ENCODE assay signal across 13 mouse cellular contexts in the genomic region with DNA sequence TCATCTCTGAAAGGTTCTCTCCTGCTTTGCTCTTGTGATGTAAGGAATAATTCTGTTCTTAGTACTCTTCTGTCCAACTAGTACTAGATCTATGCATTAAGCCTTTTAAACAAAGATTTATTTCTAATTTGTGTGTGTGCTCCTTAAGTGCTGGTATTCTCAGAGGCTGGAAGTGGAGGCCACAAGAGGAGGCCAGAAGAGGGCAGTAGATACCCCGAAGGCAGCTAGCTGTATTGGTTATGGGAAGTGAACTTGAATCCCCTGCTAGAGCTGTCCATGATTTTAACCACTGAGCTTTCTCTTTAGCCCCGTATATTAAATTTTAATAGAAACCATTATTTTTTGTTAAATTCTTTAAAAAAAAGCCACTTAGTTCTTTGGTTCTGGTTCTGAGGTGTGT. TPM values are rescaled to one million over a fixed set of nuclear protein-coding genes. Genes with fewer than 3 reads are reported as not detected.
DNase-seq lines count a peak whose midpoint lies in the region; ATAC-seq and TF ChIP-seq lines count a peak whose summit lies in the region.
"Had no signal": no experiment of that assay in that cellular context is flagged by ENCODE, and none has a peak within 500 bp of the region (broad histone marks: within the 10 kb centered on the region; RNA-seq: fewer than 3 reads in every experiment).

No protein-coding gene starts in this region.

- 74% methylated on average over 2 of the region's 2 CpGs for WGBS in cerebellum, adult 2 months
- WGBS in liver, embryonic 14.5 days (ENCODE audit: insufficient replicate concordance) = 48% methylated on average over 2 of the region's 2 CpGs
- 67% methylated on average over 2 of the region's 2 CpGs for WGBS in liver, embryonic 11.5 days

- no peak overlapping the region for H3K4me3 ChIP-seq in cerebellum, adult 2 months (replicated peaks; ENCODE audit: insufficient read depth, low read depth, low read length)
- H3K4me3 ChIP-seq in liver, embryonic 14.5 days (ENCODE audit: insufficient read depth in 1 of 2, low read depth in 2 of 2, low read length in 2 of 2) = no peak overlapping the region
- H3K4me3 ChIP-seq in liver, embryonic 11.5 days (ENCODE audit: low read depth, low read length) = no peak overlapping the region
- no peak overlapping the region for H3K4me3 ChIP-seq in bone marrow macrophage, adult 2 months (ENCODE audit: insufficient read depth, low read length)
- H3K4me3 ChIP-seq: intestine, embryonic 15.5 days; lung, embryonic 15.5 days had no signal

- no peaks in the 10 kb centered on the region for H3K9me3 ChIP-seq in liver, embryonic 14.5 days (ENCODE audit: control insufficient read depth, low read length)
- H3K9me3 ChIP-seq in liver, embryonic 11.5 days (ENCODE audit: control insufficient read depth, low read length) = no peaks in the 10 kb centered on the region
- H3K9me3 ChIP-seq: intestine, embryonic 15.5 days; lung, embryonic 15.5 days had no signal

- no peak for DNase-seq in cerebellum, adult 2 months
- no peak for DNase-seq in cerebellum, adult 9-10 months
- no peak for DNase-seq in liver, embryonic 14.5 days (ENCODE audit: low read depth in 3 of 3, low spot score in 3 of 3)
- DNase-seq in liver, embryonic 11.5 days (ENCODE audit: low spot score) = no peak
- peak; percentile 16 for DNase-seq in retina, embryonic 14.5 days (ENCODE audit: low spot score)
- no peak for DNase-seq in gastrocnemius, postnatal 10 days
- DNase-seq in embryo, embryonic 9.5 days (ENCODE audit: extremely low spot score) = no peak
- DNase-seq: cerebellum, adult 9-11 months had no signal

- TF ChIP-seq EP300 in liver, embryonic 14.5 days (IDR thresholded peaks at IDR 0.05; ENCODE audit: low read depth) = no peak

- no peak overlapping the region for H3K9ac ChIP-seq in liver, embryonic 14.5 days (replicated peaks)
- no peak overlapping the region for H3K9ac ChIP-seq in liver, embryonic 11.5 days (ENCODE audit: low read depth, low read length)
- H3K9ac ChIP-seq: intestine, embryonic 15.5 days; lung, embryonic 15.5 days had no signal

- H3K27me3 ChIP-seq in cerebellum, adult 2 months (ENCODE audit: control insufficient read depth, insufficient read depth, low read length) = no peaks in the 10 kb centered on the region
- H3K27me3 ChIP-seq in liver, embryonic 14.5 days (ENCODE audit: control insufficient read depth, insufficient read depth, low read length) = no peaks in the 10 kb centered on the region
- no peaks in the 10 kb centered on the region for H3K27me3 ChIP-seq in liver, embryonic 11.5 days (replicated peaks; ENCODE audit: control insufficient read depth, insufficient read depth, low read length)
- H3K27me3 ChIP-seq: intestine, embryonic 15.5 days; lung, embryonic 15.5 days had no signal

- peak; percentile 18; the same call in 1 of the 2 replicates for TF ChIP-seq CTCF in cerebellum, adult 2 months (IDR thresholded peaks at IDR 0.05; ENCODE audit: borderline replicate concordance, insufficient read depth, low read depth, low read length)
- TF ChIP-seq CTCF in liver, embryonic 14.5 days (IDR thresholded peaks at IDR 0.05; ENCODE audit: low read depth) = peak; percentile 33
- peak; percentile 26; the same call in 1 of the 2 replicates for TF ChIP-seq CTCF in bone marrow macrophage, adult 2 months (IDR thresholded peaks at IDR 0.05; ENCODE audit: low read depth, low read length)

- no peak overlapping the region for H3K27ac ChIP-seq in cerebellum, adult 2 months (ENCODE audit: insufficient read depth, low read length)
- no peak overlapping the region for H3K27ac ChIP-seq in liver, embryonic 14.5 days
- no peak overlapping the region for H3K27ac ChIP-seq in liver, embryonic 11.5 days (ENCODE audit: low read depth, low read length)
- no peak overlapping the region for H3K27ac ChIP-seq in bone marrow macrophage, adult 2 months (ENCODE audit: insufficient read depth, low read depth, low read length)
- H3K27ac ChIP-seq: intestine, embryonic 15.5 days; lung, embryonic 15.5 days had no signal

- no peaks in the 10 kb centered on the region for H3K36me3 ChIP-seq in liver, embryonic 14.5 days (replicated peaks; ENCODE audit: control insufficient read depth, insufficient read depth, low read depth)
- H3K36me3 ChIP-seq in liver, embryonic 11.5 days (ENCODE audit: control insufficient read depth, insufficient read depth, low read length) = no peaks in the 10 kb centered on the region
- H3K36me3 ChIP-seq: intestine, embryonic 15.5 days; lung, embryonic 15.5 days had no signal

- no peak for TF ChIP-seq POLR2A in cerebellum, adult 2 months (IDR thresholded peaks at IDR 0.05; ENCODE audit: borderline replicate concordance, insufficient read depth, low read length)
- TF ChIP-seq POLR2A in bone marrow macrophage, adult 2 months (IDR thresholded peaks at IDR 0.05; ENCODE audit: borderline replicate concordance, low read depth, low read length) = no peak

- ATAC-seq in liver, embryonic 14.5 days (ENCODE audit: insufficient read depth) = no peak
- ATAC-seq in liver, embryonic 11.5 days (replicated peaks; ENCODE audit: low FRiP score) = no peak
- ATAC-seq: forebrain, embryonic 16.5 days; intestine, embryonic 15.5 days had no signal

- H3K4me2 ChIP-seq in liver, embryonic 14.5 days (ENCODE audit: low read depth) = no peak overlapping the region
- no peak overlapping the region for H3K4me2 ChIP-seq in liver, embryonic 11.5 days
- H3K4me2 ChIP-seq: intestine, embryonic 15.5 days; lung, embryonic 15.5 days had no signal

- H3K4me1 ChIP-seq in cerebellum, adult 2 months (ENCODE audit: control insufficient read depth, insufficient read depth, low read length) = peaks cover 7% of the 10 kb centered on the region
- H3K4me1 ChIP-seq in liver, embryonic 14.5 days (replicated peaks; ENCODE audit: control insufficient read depth in 2 of 2, insufficient read depth in 2 of 2, low read length in 1 of 2) = peaks cover 10 to 13% of the 10 kb centered on the region in 2 experiments
- peaks cover 15% of the 10 kb centered on the region for H3K4me1 ChIP-seq in liver, embryonic 11.5 days (replicated peaks; ENCODE audit: control insufficient read depth, insufficient read depth, low read length)
- H3K4me1 ChIP-seq in bone marrow macrophage, adult 2 months (ENCODE audit: control insufficient read depth, insufficient read depth, low read length) = peaks cover 42% of the 10 kb centered on the region

RNA-seq across cellular contexts. Expression of gene Nus1, which starts 5.8 kb away (rescaled TPM):
- polyA plus RNA-seq in cerebellum, adult 2 months (2012; rRNA removed) = 25.3 and 28.5 TPM in 2 replicates
- 7.1 and 8.4 TPM in 2 replicates for polyA plus RNA-seq in liver, embryonic 14.5 days (2012; rRNA removed)
- 4.9 and 5.1 TPM in 2 replicates for polyA plus RNA-seq in liver, embryonic 14.5 days (2014; fragmentation: Nextera tagmentation; extraction: Ambion mirVana)
- polyA plus RNA-seq in liver, embryonic 11.5 days (2014; fragmentation: Nextera tagmentation; extraction: Ambion mirVana) = 15.1 and 16.1 TPM in 2 replicates
- polyA plus RNA-seq in bone marrow macrophage, adult 2 months (2012; ENCODE audit: insufficient read depth, insufficient read length, missing spikeins) = 47.6 and 49.0 TPM in 2 replicates
- 10 to 100 TPM; 19.4 to 21.5 TPM for total RNA-seq in gastrocnemius, postnatal 10 days (2021)

RNA-seq across cellular contexts. Expression of gene Nepn, which starts 34.3 kb away (rescaled TPM):
- 0.05 TPM in 2 replicates for polyA plus RNA-seq in cerebellum, adult 2 months (2012; rRNA removed)
- 0.01 TPM in 1 of 2 replicates, not detected in the other for polyA plus RNA-seq in liver, embryonic 14.5 days (2012; rRNA removed)
- 0.10 TPM in 1 of 2 replicates, not detected in the other for polyA plus RNA-seq in liver, embryonic 14.5 days (2014; fragmentation: Nextera tagmentation; extraction: Ambion mirVana)
- 2.1 and 3.8 TPM in 2 replicates for polyA plus RNA-seq in liver, embryonic 11.5 days (2014; fragmentation: Nextera tagmentation; extraction: Ambion mirVana)
- not detected in 2 replicates for polyA plus RNA-seq in bone marrow macrophage, adult 2 months (2012; ENCODE audit: insufficient read depth, insufficient read length, missing spikeins)
- total RNA-seq in gastrocnemius, postnatal 10 days (2021) = not detected
- polyA plus RNA-seq: forebrain, embryonic 16.5 days; lung, embryonic 15.5 days; neural tube, embryonic 14.5 days had no signal

RNA-seq across cellular contexts. Expression of gene Gopc, which starts 41.2 kb away (rescaled TPM):
- 30.9 and 31.4 TPM in 2 replicates for polyA plus RNA-seq in cerebellum, adult 2 months (2012; rRNA removed)
- 1.8 and 3.0 TPM in 2 replicates for polyA plus RNA-seq in liver, embryonic 14.5 days (2012; rRNA removed)
- polyA plus RNA-seq in liver, embryonic 14.5 days (2014; fragmentation: Nextera tagmentation; extraction: Ambion mirVana) = 2.8 and 4.0 TPM in 2 replicates
- polyA plus RNA-seq in liver, embryonic 11.5 days (2014; fragmentation: Nextera tagmentation; extraction: Ambion mirVana) = 9.8 and 11.1 TPM in 2 replicates
- polyA plus RNA-seq in bone marrow macrophage, adult 2 months (2012; ENCODE audit: insufficient read depth, insufficient read length, missing spikeins) = 16.8 and 19.6 TPM in 2 replicates
- 10 to 100 TPM; 12.9 to 15.7 TPM for total RNA-seq in gastrocnemius, postnatal 10 days (2021)
